Mouse (Mus musculus) midbrain, postnatal 0 days (tissue): Measurements from ENCODE around the gene Poc1a. TPM values are rescaled to one million over a fixed set of nuclear protein-coding genes. Genes with fewer than 3 reads are reported as not detected.

Experiments
- ATAC-seq: fragments of 200-750 bp; cut with Nextera tagmentation; 2 replicates; pipeline ENCODE4 v1.8.0; 2017; ENCODE audit warnings: moderate number of reproducible peaks, mild to moderate bottlenecking, moderate TSS enrichment, moderate library complexity; ENCODE audit not compliant: low FRiP score
- DNase-seq: peaks from one replicate; pipeline ENCODE4 v3.0.0-alpha.2; 2015; ENCODE audit warnings: low spot score
- H3K27ac ChIP-seq: fragments of 300-500 bp; sonication (generic); 2 replicates; pipeline ENCODE4 v1.5.1; 2014; ENCODE audit warnings: low read depth, mild to moderate bottlenecking, low read length, mixed read lengths
- H3K27me3 ChIP-seq: fragments of 300-500 bp; sonication (generic); 2 replicates; pipeline ENCODE4 v1.6.1; 2014; ENCODE audit warnings: low read length, control low read depth, mixed read lengths; ENCODE audit not compliant: insufficient read depth
- H3K36me3 ChIP-seq: fragments of 300-500 bp; sonication (generic); 2 replicates; pipeline ENCODE4 v1.6.1; 2014; ENCODE audit warnings: low read length, control low read depth, mixed read lengths; ENCODE audit not compliant: insufficient read depth
- H3K4me1 ChIP-seq: fragments of 300-500 bp; sonication (generic); 2 replicates; pipeline ENCODE4 v1.6.1; 2014; ENCODE audit warnings: mild to moderate bottlenecking, control low read depth, antibody characterized with exemption, low read length, mixed read lengths; ENCODE audit not compliant: insufficient read depth
- H3K4me2 ChIP-seq: fragments of 300-500 bp; sonication (generic); 2 replicates; pipeline ENCODE4 v1.6.1; 2014; ENCODE audit warnings: low read depth, mild to moderate bottlenecking, low read length, mixed read lengths; ENCODE audit not compliant: poor library complexity, severe bottlenecking
- H3K4me3 ChIP-seq: fragments of 300-500 bp; sonication (generic); 2 replicates; pipeline ENCODE4 v1.5.1; 2014; ENCODE audit warnings: low read depth, mild to moderate bottlenecking, low read length, moderate library complexity
- H3K9ac ChIP-seq: fragments of 300-500 bp; sonication (generic); replicated peaks from 2 replicates; pipeline ENCODE4 v1.6.1; 2014; ENCODE audit warnings: mild to moderate bottlenecking, low read length, moderate library complexity, mixed read lengths; ENCODE audit not compliant: poor library complexity, severe bottlenecking
- H3K9me3 ChIP-seq: fragments of 300-500 bp; sonication (generic); 2 replicates; pipeline ENCODE4 v1.6.1; 2016; ENCODE audit warnings: low read length, control low read depth
- CTCF ChIP-seq: IDR thresholded peaks from 2 replicates; pipeline ENCODE4 v1.5.1; 2016; ENCODE audit warnings: antibody characterized with exemption, mild to moderate bottlenecking
- WGBS: fragments of 180-500 bp; shearing (Covaris S2); extraction: QIAGEN DNeasy Blood & Tissue Kit; methylation state at CpG from one replicate; pipeline ENCODE4 v1.1.7; 2014; 5-methylcytosine and 5-hydroxymethylcytosine counted together
- polyA plus RNA-seq: library from polyadenylated mRNA; unstranded; fragments of >200 nt; fragmentation: Nextera tagmentation; extraction: Ambion mirVana; gene quantifications from 2 replicates; pipeline ENCODE4 v1.2.1, GENCODE M21; 2015
- total RNA-seq: library from RNA; depleted of rRNA; stranded (reverse); fragments of >200 nt; gene quantifications from 2 replicates; pipeline ENCODE4 v1.2.3, GENCODE M21; 2014

The Poc1a gene
- total and polyA plus RNA-seq, 2 experiments from 2014 or later = 6.5 to 9.8 TPM

GRCm38 (mm10) chr9:106236156-106236817 lies 44.6 kb upstream of the Poc1a start:
- Histone ChIP-seq H3K27ac (no peak overlapping the region), H3K4me3 (no peak overlapping the region), H3K36me3 (peaks cover 68% of the 10 kb centered on the region), H3K4me2 (no peak overlapping the region), H3K27me3 (no peaks in the 10 kb centered on the region), H3K4me1 (no peaks in the 10 kb centered on the region), H3K9me3 (no peaks in the 10 kb centered on the region), H3K9ac (no peak overlapping the region)
- ATAC-seq (no peak), DNase-seq (no peak)
- WGBS = 89% methylated on average over 23 of the region's 23 CpGs
- TF ChIP-seq CTCF = no peak

GRCm38 (mm10) chr9:106236818-106237211 lies 44.0 kb upstream of the Poc1a start:
- no peak for TF ChIP-seq CTCF
- Histone ChIP-seq H3K4me1 (no peaks in the 10 kb centered on the region), H3K36me3 (peaks cover 73% of the 10 kb centered on the region)

GRCm38 (mm10) chr9:106237401-106237800 lies 43.5 kb upstream of the Poc1a start:
- Histone ChIP-seq H3K4me1 (no peaks in the 10 kb centered on the region), H3K4me2 (no peak overlapping the region), H3K9me3 (no peaks in the 10 kb centered on the region), H3K27ac (no peak overlapping the region), H3K4me3 (no peak overlapping the region), H3K36me3 (peaks cover 79% of the 10 kb centered on the region), H3K9ac (no peak overlapping the region), H3K27me3 (no peaks in the 10 kb centered on the region)
- TF ChIP-seq CTCF = no peak
- 85% methylated on average over 8 of the region's 8 CpGs for WGBS
- no peak for ATAC-seq
- DNase-seq = no peak

More at GRCm38 (mm10) chr9:106236818-106237211, 44.0 kb upstream of the Poc1a start:
- Histone ChIP-seq H3K27ac (no peak overlapping the region), H3K4me3 (no peak overlapping the region), H3K4me2 (no peak overlapping the region), H3K9me3 (no peaks in the 10 kb centered on the region), H3K9ac (no peak overlapping the region), H3K27me3 (no peaks in the 10 kb centered on the region)
- 51% methylated on average over 3 of the region's 3 CpGs for WGBS
- DNase-seq = no peak
- no peak for ATAC-seq

- Histone ChIP-seq H3K4me2 (no peak overlapping the region), H3K9me3 (no peaks in the 10 kb centered on the region), H3K36me3 (peaks cover 80% of the 10 kb centered on the region), H3K9ac (no peak overlapping the region), H3K27me3 (no peaks in the 10 kb centered on the region), H3K4me3 (no peak overlapping the region), H3K4me1 (no peaks in the 10 kb centered on the region), H3K27ac (no peak overlapping the region)
- DNase-seq (no peak), ATAC-seq (no peak)
- 96% methylated on average over 10 of the region's 10 CpGs for WGBS
- TF ChIP-seq CTCF = no peak
These were observed 43.0 kb upstream of the Poc1a start for GRCm38 (mm10) chr9:106237878-106238277.

- H3K4me1 ChIP-seq = peaks cover 6% of the 10 kb centered on the region
- ATAC-seq (no peak), DNase-seq (no peak)
- WGBS = 91% methylated on average over 10 of the region's 10 CpGs
- H3K27ac ChIP-seq = no peak overlapping the region
- no peak overlapping the region for H3K4me2 ChIP-seq
- no peaks in the 10 kb centered on the region for H3K9me3 ChIP-seq
- H3K9ac ChIP-seq = no peak overlapping the region
- H3K36me3 ChIP-seq = peaks cover 53% of the 10 kb centered on the region
- no peak overlapping the region for H3K4me3 ChIP-seq
- no peaks in the 10 kb centered on the region for H3K27me3 ChIP-seq
- no peak; the same call in 1 of the 2 replicates for TF ChIP-seq CTCF
These were observed 39.2 kb upstream of the Poc1a start for GRCm38 (mm10) chr9:106241541-106242164.

- Histone ChIP-seq H3K9ac (no peak overlapping the region), H3K27me3 (no peaks in the 10 kb centered on the region), H3K27ac (no peak overlapping the region), H3K4me1 (peaks cover 9% of the 10 kb centered on the region), H3K36me3 (peaks cover 41% of the 10 kb centered on the region), H3K9me3 (no peaks in the 10 kb centered on the region), H3K4me3 (no peak overlapping the region), H3K4me2 (no peak overlapping the region)
- WGBS = 85% methylated on average over 19 of the region's 19 CpGs
- no peak for DNase-seq
- no peak for TF ChIP-seq CTCF
- no peak for ATAC-seq
These were observed 37.9 kb upstream of the Poc1a start for GRCm38 (mm10) chr9:106242813-106243488.
